Mouse (Mus musculus): Measurements from ENCODE around the gene Fcgrt.

The Fcgrt gene

GRCm38 (mm10) chr7:45083300-45083890, 20.3 kb downstream of the Fcgrt start:
- DNase-seq (ENCODE audit: low spot score in 2 of 2): no peak

GRCm38 (mm10) chr7:45082401-45083299, 21.0 kb downstream of the Fcgrt start:
- no peak for DNase-seq (ENCODE audit: low spot score in 2 of 2)

- DNase-seq (ENCODE audit: low spot score in 2 of 2): no peak
Observed at GRCm38 (mm10) chr7:45081016-45081415, 22.6 kb downstream of the Fcgrt start.

- peak; percentile 92 to 96 for DNase-seq (ENCODE audit: low spot score in 2 of 2)
Observed at GRCm38 (mm10) chr7:45079856-45080255, 23.8 kb downstream of the Fcgrt start.

- peak; percentile 58 to 68 for DNase-seq (ENCODE audit: low spot score in 2 of 2)
Observed at GRCm38 (mm10) chr7:45078513-45078912, 25.1 kb downstream of the Fcgrt start.

GRCm38 (mm10) chr7:45077829-45078228, 25.8 kb downstream of the Fcgrt start:
- no peak for DNase-seq (ENCODE audit: low spot score in 2 of 2)

- DNase-seq (ENCODE audit: low spot score in 2 of 2): no peak
Observed at GRCm38 (mm10) chr7:45077322-45077721, 26.3 kb downstream of the Fcgrt start.

- DNase-seq (ENCODE audit: low spot score in 2 of 2): no peak
Observed at GRCm38 (mm10) chr7:45076501-45076900, 27.1 kb downstream of the Fcgrt start.

GRCm38 (mm10) chr7:45075405-45075804, 28.2 kb downstream of the Fcgrt start:
- DNase-seq (ENCODE audit: low spot score in 2 of 2): no peak

- DNase-seq (ENCODE audit: low spot score in 2 of 2): no peak
Observed at GRCm38 (mm10) chr7:45073949-45074348, 29.7 kb downstream of the Fcgrt start.

GRCm38 (mm10) chr7:45073171-45073707, 30.4 kb downstream of the Fcgrt start:
- DNase-seq (ENCODE audit: low spot score in 2 of 2): no peak

- no peak for DNase-seq (ENCODE audit: low spot score in 2 of 2)
Observed at GRCm38 (mm10) chr7:45072230-45072629, 31.4 kb downstream of the Fcgrt start.

- DNase-seq (ENCODE audit: low spot score in 2 of 2): no peak
Observed at GRCm38 (mm10) chr7:45069671-45070070, 34.0 kb downstream of the Fcgrt start.

GRCm38 (mm10) chr7:45068000-45068318, 35.7 kb downstream of the Fcgrt start:
- peak in 1 of 2 experiments; percentile 44 for DNase-seq (ENCODE audit: low spot score in 2 of 2)

- no peak for DNase-seq (ENCODE audit: low spot score in 2 of 2)
Observed at GRCm38 (mm10) chr7:45067190-45067999, 36.3 kb downstream of the Fcgrt start.

GRCm38 (mm10) chr7:45062239-45062835, 41.3 kb downstream of the Fcgrt start, which contains the start of the genes Nosip and Prrg2:
Nosip (plus strand) TSS chr7:45062429.
Prrg2 (minus strand) TSS chr7:45062677.
- DNase-seq (ENCODE audit: low spot score in 2 of 2): peak; percentile 68 to 92

- no peak for DNase-seq (ENCODE audit: low spot score in 2 of 2)
Observed at GRCm38 (mm10) chr7:45061532-45062075, 42.0 kb downstream of the Fcgrt start.

- no peak for DNase-seq (ENCODE audit: low spot score in 2 of 2)
Observed at GRCm38 (mm10) chr7:45060632-45061122, 43.0 kb downstream of the Fcgrt start.

- DNase-seq (ENCODE audit: low spot score in 2 of 2): peak in 1 of 2 experiments; percentile 51
Observed at GRCm38 (mm10) chr7:45058607-45059571, 44.8 kb downstream of the Fcgrt start.

- no peak for DNase-seq (ENCODE audit: low spot score in 2 of 2)
Observed at GRCm38 (mm10) chr7:45056972-45057348, 46.7 kb downstream of the Fcgrt start.
